8 mouse cellular contexts compared by ENCODE assay signal in the genomic region with DNA sequence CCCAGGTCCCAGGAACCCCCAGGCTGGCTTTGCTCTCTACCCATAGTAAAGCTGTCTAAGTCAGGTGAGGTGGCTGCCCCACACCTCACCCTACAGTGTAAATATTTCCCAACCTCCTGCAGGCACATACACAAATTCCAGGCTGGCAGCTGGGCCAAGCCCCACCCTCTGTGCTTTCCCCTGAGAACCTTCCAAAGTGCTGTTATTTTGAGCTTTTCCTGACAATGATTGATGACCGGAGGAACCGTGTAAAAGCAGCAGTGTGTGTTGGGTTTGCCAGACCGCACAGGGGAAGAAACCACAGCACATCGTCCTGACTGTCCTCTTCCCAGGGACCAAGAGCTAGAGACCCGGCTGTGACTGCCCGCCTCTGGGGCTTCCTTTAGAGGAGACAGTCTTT. TPM values are rescaled to one million over a fixed set of nuclear protein-coding genes. Genes with fewer than 3 reads are reported as not detected.
A peak's percentile ranks its signal among the peaks of the same experiment; 100 is the strongest.
DNase-seq lines count a peak whose midpoint lies in the region; ATAC-seq and TF ChIP-seq lines count a peak whose summit lies in the region.

A gene (plus strand): TSS at position 204 of the 400 bp plus-strand sequence.

- TF ChIP-seq CTCF in small intestine, adult 2 months (IDR thresholded peaks at IDR 0.05; ENCODE audit: extremely low read depth, insufficient read length, insufficient replicate concordance, low read depth, low read length), result no peak

- 52% methylated on average over 6 of the region's 6 CpGs for WGBS in embryonic facial prominence, embryonic 13.5 days
- WGBS in hindbrain, embryonic 10.5 days, result 44% methylated on average over 6 of the region's 6 CpGs
- 36% methylated on average over 6 of the region's 6 CpGs for WGBS in limb, embryonic 13.5 days
- WGBS in small intestine, adult 2 months, result 7% methylated on average over 6 of the region's 6 CpGs

- no peak within 1 kb of the TSS for H3K4me2 ChIP-seq in embryonic facial prominence, embryonic 13.5 days
- 0 out of 2 replicates have a peak within 1 kb of the TSS, but pooled peaks have one; percentile 3 for H3K4me2 ChIP-seq in limb, embryonic 13.5 days (replicated peaks)

- H3K4me3 ChIP-seq in embryonic facial prominence, embryonic 13.5 days, result no peak within 1 kb of the TSS
- peak within 1 kb of the TSS; percentile 12; the same call in 1 of the 2 replicates for H3K4me3 ChIP-seq in hindbrain, embryonic 10.5 days
- no peak within 1 kb of the TSS for H3K4me3 ChIP-seq in limb, embryonic 13.5 days
- peak within 1 kb of the TSS; percentile 43 for H3K4me3 ChIP-seq in small intestine, adult 2 months (ENCODE audit: low read depth, low read length)

- H3K27me3 ChIP-seq in embryonic facial prominence, embryonic 13.5 days, result 0 out of 2 replicates have a peak, but pooled peaks cover 3% of the 10 kb centered on the region
- no peaks in the 10 kb centered on the region for H3K27me3 ChIP-seq in hindbrain, embryonic 10.5 days (ENCODE audit: insufficient read depth, poor library complexity, severe bottlenecking)
- H3K27me3 ChIP-seq in limb, embryonic 13.5 days, result 0 out of 2 replicates have a peak, but pooled peaks cover 3% of the 10 kb centered on the region
- H3K27me3 ChIP-seq in small intestine, adult 2 months (ENCODE audit: control insufficient read depth, insufficient read depth, low read length), result no peaks in the 10 kb centered on the region

- no peak for ATAC-seq in embryonic facial prominence, embryonic 13.5 days (ENCODE audit: insufficient number of reproducible peaks, insufficient read depth, low FRiP score, low TSS enrichment, low read depth)
- ATAC-seq in limb, embryonic 13.5 days (ENCODE audit: low FRiP score, low read depth), result peak; percentile 49; the same call in 1 of the 2 replicates

- no peaks in the 10 kb centered on the region for H3K36me3 ChIP-seq in embryonic facial prominence, embryonic 13.5 days
- peaks cover 49% of the 10 kb centered on the region for H3K36me3 ChIP-seq in hindbrain, embryonic 10.5 days
- no peaks in the 10 kb centered on the region for H3K36me3 ChIP-seq in limb, embryonic 13.5 days
- peaks cover 5% of the 10 kb centered on the region for H3K36me3 ChIP-seq in small intestine, adult 2 months (ENCODE audit: control insufficient read depth, insufficient read depth, low read length)

- peaks cover 11% of the 10 kb centered on the region for H3K4me1 ChIP-seq in embryonic facial prominence, embryonic 13.5 days
- peaks cover 16% of the 10 kb centered on the region for H3K4me1 ChIP-seq in hindbrain, embryonic 10.5 days (replicated peaks)
- peaks cover 8% of the 10 kb centered on the region for H3K4me1 ChIP-seq in limb, embryonic 13.5 days
- peaks cover 2% of the 10 kb centered on the region; the same call in 1 of the 2 replicates for H3K4me1 ChIP-seq in small intestine, adult 2 months (ENCODE audit: control insufficient read depth, insufficient read depth, insufficient read length, low read length)

- TF ChIP-seq POLR2A in small intestine, adult 2 months (IDR thresholded peaks at IDR 0.05; ENCODE audit: low read depth, low read length), result no peak; the same call in 1 of the 2 replicates

- H3K9me3 ChIP-seq in embryonic facial prominence, embryonic 13.5 days, result no peaks in the 10 kb centered on the region
- H3K9me3 ChIP-seq in hindbrain, embryonic 10.5 days, result no peaks in the 10 kb centered on the region
- H3K9me3 ChIP-seq in limb, embryonic 13.5 days, result no peaks in the 10 kb centered on the region

- intact Hi-C loops in left cerebral cortex, postnatal 10 days (cut with DNase I), result loop anchor here (5.0 to 10.0 kb wide), 3 partner anchors 117 to 1177 kb away; a partner anchor contains a TSS

- DNase-seq in adipocyte (ENCODE audit: low spot score), result peak; percentile 87
- DNase-seq in hindbrain, embryonic 10.5 days (ENCODE audit: low spot score), result no peak
- DNase-seq in left cerebral cortex, postnatal 10 days (ENCODE audit: extremely low spot score in 1 of 2, low spot score in 2 of 2), result no peak
- no peak for DNase-seq in layer of hippocampus, postnatal 36 days
- DNase-seq in layer of hippocampus, adult 9-10 months (ENCODE audit: low spot score), result no peak

- H3K27ac ChIP-seq in embryonic facial prominence, embryonic 13.5 days, result no peak within 1 kb of the TSS
- peak within 1 kb of the TSS; percentile 45; the same call in 1 of the 2 replicates for H3K27ac ChIP-seq in hindbrain, embryonic 10.5 days
- H3K27ac ChIP-seq in limb, embryonic 13.5 days, result no peak within 1 kb of the TSS
- peak within 1 kb of the TSS; percentile 13; the same call in 1 of the 2 replicates for H3K27ac ChIP-seq in small intestine, adult 2 months (ENCODE audit: insufficient read depth, low read depth, low read length)

- H3K9ac ChIP-seq in embryonic facial prominence, embryonic 13.5 days, result 0 out of 2 replicates have a peak within 1 kb of the TSS, but pooled peaks have one; percentile 27
- H3K9ac ChIP-seq in limb, embryonic 13.5 days, result peak within 1 kb of the TSS; percentile 10; the same call in 1 of the 2 replicates

RNA-seq across cellular contexts. Expression of the gene that starts here (rescaled TPM):
- polyA plus RNA-seq in embryonic facial prominence, embryonic 13.5 days (2015; fragmentation: Nextera tagmentation; extraction: Ambion mirVana), result 16.5 and 19.9 TPM in 2 replicates
- polyA plus RNA-seq in hindbrain, embryonic 10.5 days (2016; fragmentation: Nextera tagmentation; extraction: Ambion mirVana), result 14.7 and 16.1 TPM in 2 replicates
- polyA plus RNA-seq in limb, embryonic 13.5 days (2015; fragmentation: Nextera tagmentation; extraction: Ambion mirVana), result 18.8 and 22.8 TPM in 2 replicates
- polyA plus RNA-seq in small intestine, adult 2 months (2012; rRNA removed), result 1.4 and 2.6 TPM in 2 replicates
- total RNA-seq in left cerebral cortex, postnatal 10 days (2021), result 1 to 10 TPM; 1.1 to 3.5 TPM
- total RNA-seq in layer of hippocampus, postnatal 36 days (2021), result 1 to 10 TPM; 2.4 to 2.5 TPM

Comparison
In these comparisons a context has a peak if more than half of its experiments do, and no peak if none do; other contexts are left out.
1. H3K27ac ChIP-seq: peak in hindbrain, embryonic 10.5 days (single experiment) and small intestine, adult 2 months (single experiment); none in embryonic facial prominence, embryonic 13.5 days (single experiment) and limb, embryonic 13.5 days (single experiment).
2. H3K4me3 ChIP-seq: peak in hindbrain, embryonic 10.5 days (single experiment) and small intestine, adult 2 months (single experiment); none in embryonic facial prominence, embryonic 13.5 days (single experiment) and limb, embryonic 13.5 days (single experiment).